Mouse (Mus musculus) lung, postnatal 36 days (tissue): ENCODE results near the gene Tmem56.

Experiments used
- DNase-seq: peaks from one replicate; pipeline ENCODE4 v3.0.0; 2022; ENCODE audit warnings: mixed read lengths

Tmem56 gene

GRCm38 (mm10) chr3:121163271-121163819 is 119.6 kb downstream of the Tmem56 start:
- peak; percentile 86 for DNase-seq

GRCm38 (mm10) chr3:121161661-121162060 is 121.2 kb downstream of the Tmem56 start:
- no peak for DNase-seq

GRCm38 (mm10) chr3:121160424-121160823 is 122.5 kb downstream of the Tmem56 start:
- no peak for DNase-seq

- DNase-seq: no peak
Measured at GRCm38 (mm10) chr3:121159566-121159965, 123.3 kb downstream of the Tmem56 start.

GRCm38 (mm10) chr3:121158901-121159351 is 124.0 kb downstream of the Tmem56 start:
- no peak for DNase-seq

- no peak for DNase-seq
Measured at GRCm38 (mm10) chr3:121157546-121158330, 125.2 kb downstream of the Tmem56 start.

- DNase-seq: no peak
Measured at GRCm38 (mm10) chr3:121156451-121157186, 126.3 kb downstream of the Tmem56 start.

- no peak for DNase-seq
Measured at GRCm38 (mm10) chr3:121156043-121156442, 126.9 kb downstream of the Tmem56 start.
